Mouse (Mus musculus): ENCODE results near the gene H2-Aa. TPM values are rescaled to one million over a fixed set of nuclear protein-coding genes. Genes with fewer than 3 reads are reported as not detected.
A peak's percentile ranks its signal among the peaks of the same experiment; 100 is the strongest.
"Not testable (repeated sequence)": the region's sequence is repeated elsewhere in the genome, so short reads cannot be mapped to it uniquely, and the experiment has no call there.

H2-Aa gene
- polyA plus RNA-seq, 1 experiment from 2014 or later = 4.7 TPM

DNA sequence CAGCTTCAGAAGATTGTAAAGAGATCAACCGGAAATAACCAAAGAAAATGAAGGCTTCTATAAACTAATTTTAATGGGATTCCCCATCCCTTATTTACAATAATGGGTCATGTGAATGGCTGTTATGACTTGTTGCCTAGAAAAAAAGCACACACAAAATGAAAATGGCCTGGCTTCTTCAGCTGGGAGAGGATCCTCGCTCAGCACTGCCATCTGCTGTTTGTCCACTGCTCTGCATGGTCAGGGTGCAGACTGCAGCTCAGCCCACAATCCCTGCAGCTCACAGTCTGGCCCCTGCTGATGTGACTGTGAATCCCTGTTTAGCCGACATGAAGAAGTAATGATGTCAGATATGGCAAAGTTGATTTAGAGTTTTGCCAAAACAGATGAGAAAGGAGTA, 25.8 kb upstream of the H2-Aa start:
- WGBS (ENCODE audit: insufficient replicate concordance) = 26% methylated on average over 3 of the region's 3 CpGs
- H3K27ac ChIP-seq (ENCODE audit: low read length) = no peak overlapping the region

DNA sequence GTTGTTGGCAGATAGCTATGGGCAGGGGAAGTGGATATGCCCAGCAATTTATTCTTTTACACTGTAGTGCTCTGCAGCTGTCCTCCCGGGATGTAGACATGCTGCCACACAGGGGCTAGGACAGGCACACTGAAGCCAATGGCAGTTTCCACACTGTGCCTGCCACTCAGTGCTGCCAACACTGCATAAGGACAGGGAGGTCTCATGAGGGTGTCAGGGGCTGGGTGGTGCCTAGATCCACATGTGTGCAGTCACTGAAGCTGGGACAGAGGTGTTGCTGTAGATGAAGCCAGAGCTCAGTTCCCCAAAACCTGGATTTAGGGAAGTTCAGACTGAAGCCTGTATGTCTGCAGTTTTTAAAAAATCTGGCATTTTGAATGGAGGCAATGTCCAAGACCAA, 24.6 kb upstream of the H2-Aa start:
- 0 out of 2 replicates have a peak, but pooled peaks cover 3% of the 10 kb centered on the region for H3K27me3 ChIP-seq (ENCODE audit: control insufficient read depth, insufficient read depth, low read depth, low read length)
- no peak overlapping the region for H3K27ac ChIP-seq (ENCODE audit: low read length)
- no peak for ATAC-seq (ENCODE audit: low read depth)
- WGBS (ENCODE audit: insufficient replicate concordance) = 53% methylated on average over 1 of the region's 1 CpGs
- no peaks in the 10 kb centered on the region; the same call in none of the 2 replicates for H3K4me1 ChIP-seq (ENCODE audit: control insufficient read depth, low read depth, low read length)
- H3K9me3 ChIP-seq (replicated peaks; ENCODE audit: control insufficient read depth, low read length) = no peaks in the 10 kb centered on the region
- no peak overlapping the region for H3K4me2 ChIP-seq (ENCODE audit: low read depth, low read length)
- H3K36me3 ChIP-seq (ENCODE audit: control insufficient read depth, insufficient read depth) = no peaks in the 10 kb centered on the region
- no peak overlapping the region for H3K9ac ChIP-seq (ENCODE audit: low read depth, low read length)
- no peak overlapping the region for H3K4me3 ChIP-seq (ENCODE audit: low read depth, low read length)

More for the DNA sequence above, 25.8 kb upstream of the H2-Aa start:
- Histone ChIP-seq H3K4me1 (ENCODE audit: control insufficient read depth, low read depth, low read length) (no peaks in the 10 kb centered on the region; the same call in none of the 2 replicates), H3K36me3 (ENCODE audit: control insufficient read depth, insufficient read depth) (no peaks in the 10 kb centered on the region), H3K4me3 (ENCODE audit: low read depth, low read length) (no peak overlapping the region), H3K27me3 (ENCODE audit: control insufficient read depth, insufficient read depth, low read depth, low read length) (no peaks in the 10 kb centered on the region), H3K4me2 (ENCODE audit: low read depth, low read length) (no peak overlapping the region), H3K9me3 (replicated peaks; ENCODE audit: control insufficient read depth, low read length) (no peaks in the 10 kb centered on the region), H3K9ac (ENCODE audit: low read depth, low read length) (no peak overlapping the region)
- no peak for ATAC-seq (ENCODE audit: low read depth)

- H3K9ac ChIP-seq (ENCODE audit: low read depth, low read length); H3K4me1 ChIP-seq (ENCODE audit: control insufficient read depth, low read depth, low read length); ATAC-seq (ENCODE audit: low read depth); H3K27ac ChIP-seq (ENCODE audit: low read length); H3K27me3 ChIP-seq (ENCODE audit: control insufficient read depth, insufficient read depth, low read depth, low read length); H3K4me3 ChIP-seq (ENCODE audit: low read depth, low read length); H3K9me3 ChIP-seq (replicated peaks; ENCODE audit: control insufficient read depth, low read length); H3K4me2 ChIP-seq (ENCODE audit: low read depth, low read length); H3K36me3 ChIP-seq (ENCODE audit: control insufficient read depth, insufficient read depth): not testable (repeated sequence)
- 61% methylated on average over 3 of the region's 3 CpGs for WGBS (ENCODE audit: insufficient replicate concordance)
Observed at GRCm38 (mm10) chr17:34310526-34310925, 22.9 kb upstream of the H2-Aa start.

- 27% methylated on average over 38 of the region's 38 CpGs for WGBS (ENCODE audit: insufficient replicate concordance)
- Histone ChIP-seq H3K4me2 (ENCODE audit: low read depth, low read length) (peak overlapping the region; percentile 71), H3K27me3 (ENCODE audit: control insufficient read depth, insufficient read depth, low read depth, low read length) (0 out of 2 replicates have a peak, but pooled peaks cover 3% of the 10 kb centered on the region), H3K36me3 (ENCODE audit: control insufficient read depth, insufficient read depth) (no peaks in the 10 kb centered on the region), H3K9me3 (replicated peaks; ENCODE audit: control insufficient read depth, low read length) (no peaks in the 10 kb centered on the region), H3K4me1 (ENCODE audit: control insufficient read depth, low read depth, low read length) (no peaks in the 10 kb centered on the region; the same call in none of the 2 replicates), H3K9ac (ENCODE audit: low read depth, low read length) (peak overlapping the region; percentile 43), H3K4me3 (ENCODE audit: low read depth, low read length) (peak overlapping the region; percentile 59), H3K27ac (ENCODE audit: low read length) (no peak overlapping the region)
- ATAC-seq (ENCODE audit: low read depth) = peak; percentile 43; the same call in 1 of the 2 replicates
Observed at GRCm38 (mm10) chr17:34309683-34310385, 22.2 kb upstream of the H2-Aa start.

DNA sequence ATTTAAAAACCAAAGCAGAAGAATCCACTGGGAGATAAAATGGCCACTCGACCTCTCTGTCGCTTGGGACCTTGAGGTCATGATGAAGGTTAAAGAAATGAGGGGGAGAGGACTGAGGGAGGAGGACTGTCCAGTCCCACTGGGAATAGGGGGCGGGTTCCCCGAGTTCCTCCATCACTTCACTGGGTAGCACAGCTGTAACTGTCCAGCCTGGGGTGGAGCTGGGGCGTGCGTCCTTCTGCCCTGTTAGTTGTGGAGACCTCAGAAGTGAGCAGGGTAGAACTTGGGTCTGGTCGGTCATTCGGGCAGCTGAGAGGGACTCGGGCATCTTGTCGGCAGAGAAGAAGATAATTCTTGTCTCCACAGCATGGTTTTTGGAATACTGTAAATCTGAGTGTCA, 21.6 kb upstream of the H2-Aa start:
- no peaks in the 10 kb centered on the region for H3K36me3 ChIP-seq (ENCODE audit: control insufficient read depth, insufficient read depth)
- no peaks in the 10 kb centered on the region for H3K9me3 ChIP-seq (replicated peaks; ENCODE audit: control insufficient read depth, low read length)
- no peak for ATAC-seq (ENCODE audit: low read depth)
- peak overlapping the region; percentile 43 for H3K9ac ChIP-seq (ENCODE audit: low read depth, low read length)
- H3K27me3 ChIP-seq (ENCODE audit: control insufficient read depth, insufficient read depth, low read depth, low read length) = 0 out of 2 replicates have a peak, but pooled peaks cover 3% of the 10 kb centered on the region
- H3K4me1 ChIP-seq (ENCODE audit: control insufficient read depth, low read depth, low read length) = no peaks in the 10 kb centered on the region; the same call in none of the 2 replicates
- no peak overlapping the region for H3K27ac ChIP-seq (ENCODE audit: low read length)
- peak overlapping the region; percentile 59 for H3K4me3 ChIP-seq (ENCODE audit: low read depth, low read length)
- WGBS (ENCODE audit: insufficient replicate concordance) = 37% methylated on average over 10 of the region's 10 CpGs
- peak overlapping the region; percentile 71 for H3K4me2 ChIP-seq (ENCODE audit: low read depth, low read length)

DNA sequence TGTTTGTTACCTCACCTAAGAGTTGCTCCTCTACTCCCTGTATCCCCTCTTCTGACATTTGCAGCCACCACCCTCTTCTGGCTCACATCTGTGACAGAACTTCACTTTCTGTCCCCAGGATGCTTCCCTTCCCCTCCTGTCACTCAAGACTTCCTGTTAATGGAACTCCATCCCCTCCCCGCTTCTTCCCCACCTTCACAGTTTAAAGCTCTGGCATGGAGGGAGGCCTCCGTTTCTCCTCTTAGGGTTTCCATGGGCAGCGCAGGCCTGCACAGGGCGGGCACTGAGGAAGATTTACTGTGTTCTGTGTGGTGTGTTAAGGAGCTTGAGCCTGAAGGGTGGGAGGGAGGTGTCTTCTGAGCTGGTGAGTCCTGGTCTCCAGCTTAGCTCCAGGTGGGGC, 20.5 kb upstream of the H2-Aa start:
- WGBS (ENCODE audit: insufficient replicate concordance) = 51% methylated on average over 4 of the region's 4 CpGs
- Histone ChIP-seq H3K4me3 (ENCODE audit: low read depth, low read length) (no peak overlapping the region), H3K4me1 (ENCODE audit: control insufficient read depth, low read depth, low read length) (no peaks in the 10 kb centered on the region; the same call in none of the 2 replicates), H3K9ac (ENCODE audit: low read depth, low read length) (no peak overlapping the region), H3K4me2 (ENCODE audit: low read depth, low read length) (no peak overlapping the region), H3K36me3 (ENCODE audit: control insufficient read depth, insufficient read depth) (no peaks in the 10 kb centered on the region), H3K27ac (ENCODE audit: low read length) (no peak overlapping the region), H3K27me3 (ENCODE audit: control insufficient read depth, insufficient read depth, low read depth, low read length) (0 out of 2 replicates have a peak, but pooled peaks cover 3% of the 10 kb centered on the region), H3K9me3 (replicated peaks; ENCODE audit: control insufficient read depth, low read length) (no peaks in the 10 kb centered on the region)
- ATAC-seq (ENCODE audit: low read depth) = no peak

- H3K4me1 ChIP-seq (ENCODE audit: control insufficient read depth, low read depth, low read length) = no peaks in the 10 kb centered on the region; the same call in none of the 2 replicates
- no peak overlapping the region for H3K4me3 ChIP-seq (ENCODE audit: low read depth, low read length)
- H3K9ac ChIP-seq (ENCODE audit: low read depth, low read length) = no peak overlapping the region
- no peaks in the 10 kb centered on the region for H3K36me3 ChIP-seq (ENCODE audit: control insufficient read depth, insufficient read depth)
- ATAC-seq (ENCODE audit: low read depth) = no peak
- no peak overlapping the region for H3K4me2 ChIP-seq (ENCODE audit: low read depth, low read length)
- no peak overlapping the region for H3K27ac ChIP-seq (ENCODE audit: low read length)
- H3K9me3 ChIP-seq (replicated peaks; ENCODE audit: control insufficient read depth, low read length) = no peaks in the 10 kb centered on the region
- H3K27me3 ChIP-seq (ENCODE audit: control insufficient read depth, insufficient read depth, low read depth, low read length) = 0 out of 2 replicates have a peak, but pooled peaks cover 3% of the 10 kb centered on the region
Observed at GRCm38 (mm10) chr17:34307216-34307615, 19.6 kb upstream of the H2-Aa start.

DNA sequence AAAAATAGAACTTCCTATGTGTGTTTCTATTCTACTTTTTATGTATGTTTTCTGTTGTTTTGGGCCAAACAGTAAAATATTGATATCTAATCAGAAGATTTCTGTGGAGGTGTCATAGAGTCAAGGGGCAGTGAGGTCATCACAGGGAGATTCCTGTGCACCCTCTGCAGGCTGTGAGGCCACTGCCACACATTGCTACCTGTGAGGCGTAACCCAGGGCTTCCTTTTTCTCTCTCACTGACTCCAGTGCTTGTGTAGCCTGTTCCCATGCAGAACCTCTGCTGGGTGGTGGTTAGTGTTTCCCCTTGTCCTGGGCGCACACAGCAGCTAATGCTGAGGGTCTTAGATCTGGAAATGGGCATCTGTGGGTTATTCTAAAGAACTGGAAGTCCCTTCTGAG, 18.8 kb upstream of the H2-Aa start:
- no peak overlapping the region for H3K4me2 ChIP-seq (ENCODE audit: low read depth, low read length)
- H3K9ac ChIP-seq (ENCODE audit: low read depth, low read length) = no peak overlapping the region
- no peak overlapping the region for H3K27ac ChIP-seq (ENCODE audit: low read length)
- ATAC-seq (ENCODE audit: low read depth) = no peak
- H3K4me1 ChIP-seq (ENCODE audit: control insufficient read depth, low read depth, low read length) = no peaks in the 10 kb centered on the region; the same call in none of the 2 replicates
- H3K9me3 ChIP-seq (replicated peaks; ENCODE audit: control insufficient read depth, low read length) = no peaks in the 10 kb centered on the region
- H3K4me3 ChIP-seq (ENCODE audit: low read depth, low read length) = no peak overlapping the region
- 47% methylated on average over 2 of the region's 2 CpGs for WGBS (ENCODE audit: insufficient replicate concordance)
- H3K27me3 ChIP-seq (ENCODE audit: control insufficient read depth, insufficient read depth, low read depth, low read length) = 0 out of 2 replicates have a peak, but pooled peaks cover 3% of the 10 kb centered on the region
- H3K36me3 ChIP-seq (ENCODE audit: control insufficient read depth, insufficient read depth) = no peaks in the 10 kb centered on the region

- peak; percentile 61 for ATAC-seq (ENCODE audit: low read depth)
- H3K9me3 ChIP-seq (replicated peaks; ENCODE audit: control insufficient read depth, low read length) = no peaks in the 10 kb centered on the region
Observed at GRCm38 (mm10) chr17:34305380-34306030, 17.9 kb upstream of the H2-Aa start, which contains the start of gene H2-Eb1. Gene H2-Eb1 (plus strand): TSS chr17:34305867.

More at GRCm38 (mm10) chr17:34305380-34306030, 17.9 kb upstream of the H2-Aa start, which contains the start of gene H2-Eb1:
- Histone ChIP-seq H3K27ac (ENCODE audit: low read length) (no peak within 1 kb of the TSS), H3K36me3 (ENCODE audit: control insufficient read depth, insufficient read depth) (no peaks in the 10 kb centered on the region), H3K4me2 (ENCODE audit: low read depth, low read length) (no peak within 1 kb of the TSS), H3K4me1 (ENCODE audit: control insufficient read depth, low read depth, low read length) (no peaks in the 10 kb centered on the region; the same call in none of the 2 replicates), H3K9ac (ENCODE audit: low read depth, low read length) (no peak within 1 kb of the TSS), H3K4me3 (ENCODE audit: low read depth, low read length) (no peak within 1 kb of the TSS), H3K27me3 (ENCODE audit: control insufficient read depth, insufficient read depth, low read depth, low read length) (0 out of 2 replicates have a peak, but pooled peaks cover 3% of the 10 kb centered on the region)
